Mouse (Mus musculus) embryo, embryonic 10 days (tissue): ENCODE measurements around the gene Hdac1.

Experiments used
- DNase-seq: peaks from one replicate; pipeline ENCODE4 v3.0.0-alpha.2; 2015; ENCODE audit warnings: low spot score

Gene Hdac1

DNA sequence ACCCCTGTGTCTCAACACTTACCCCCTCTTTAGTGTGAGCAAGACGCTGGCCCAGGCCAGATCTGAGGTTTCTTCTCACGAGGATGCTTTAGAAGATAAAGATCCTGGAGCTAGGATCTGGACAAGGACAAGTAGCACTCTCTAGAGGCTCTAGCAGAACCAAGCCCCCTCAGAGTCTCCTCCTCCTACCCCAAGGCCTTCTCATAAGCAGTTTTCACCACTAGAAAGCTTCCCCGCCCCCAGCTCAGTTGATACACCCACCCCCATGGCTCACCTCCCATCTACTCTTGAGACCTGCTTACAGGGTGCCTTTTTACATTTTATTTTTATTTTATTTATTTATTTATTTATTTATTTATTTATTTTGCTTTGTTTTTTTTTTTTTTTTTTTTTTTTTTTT lies 32.9 kb downstream of the Hdac1 start:
- no peak for DNase-seq

DNA sequence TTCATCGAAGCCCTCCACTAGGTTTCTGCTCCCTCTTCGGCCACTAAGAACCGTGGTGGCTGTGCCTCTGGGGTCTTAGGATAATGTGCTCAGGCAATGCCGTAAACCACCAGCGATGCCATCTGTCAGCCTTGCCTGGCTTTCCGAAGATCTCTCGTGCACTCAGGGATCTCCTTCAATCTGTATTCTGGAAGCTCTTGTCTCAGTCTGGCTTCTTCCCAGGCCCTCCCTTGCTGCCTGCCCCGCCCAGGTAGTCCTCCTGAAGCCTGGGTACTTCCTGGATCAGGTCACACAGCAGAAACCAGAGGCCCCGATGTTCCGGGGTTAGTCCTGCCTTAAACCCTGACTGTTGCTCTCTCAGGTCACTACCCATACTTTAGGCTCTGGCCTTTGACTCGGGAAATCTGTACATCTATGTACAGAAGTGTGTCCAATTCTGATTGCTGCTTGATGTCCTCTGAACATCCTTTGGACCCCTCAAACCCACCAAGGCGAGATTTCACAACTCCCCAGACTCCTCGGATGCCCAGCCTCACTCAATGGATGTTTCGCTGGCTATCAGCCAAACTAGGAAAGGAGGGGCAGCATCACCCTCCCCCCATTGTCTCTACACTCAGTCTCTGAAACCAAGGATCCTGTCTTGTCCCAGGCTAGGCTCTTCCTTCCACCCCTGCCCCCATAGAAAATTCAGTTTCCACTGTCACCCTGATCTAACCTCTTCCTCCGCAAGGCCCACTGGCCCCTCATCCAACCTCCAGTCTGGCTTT lies 33.5 kb downstream of the Hdac1 start:
- DNase-seq: no peak

DNA sequence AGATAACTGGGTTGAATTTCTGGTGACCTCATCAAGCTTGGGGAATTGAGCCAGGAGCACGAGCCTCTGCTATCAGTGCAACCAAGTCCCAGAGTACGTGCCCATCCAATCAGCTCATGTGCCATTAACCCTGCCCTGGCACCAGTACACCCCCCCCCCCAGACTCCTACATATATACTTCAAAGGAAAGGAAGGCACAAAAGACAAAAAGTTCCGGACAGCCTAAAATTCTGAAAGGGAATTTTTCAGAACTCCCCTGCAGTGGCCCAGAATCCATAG lies 34.3 kb downstream of the Hdac1 start:
- no peak for DNase-seq

DNA sequence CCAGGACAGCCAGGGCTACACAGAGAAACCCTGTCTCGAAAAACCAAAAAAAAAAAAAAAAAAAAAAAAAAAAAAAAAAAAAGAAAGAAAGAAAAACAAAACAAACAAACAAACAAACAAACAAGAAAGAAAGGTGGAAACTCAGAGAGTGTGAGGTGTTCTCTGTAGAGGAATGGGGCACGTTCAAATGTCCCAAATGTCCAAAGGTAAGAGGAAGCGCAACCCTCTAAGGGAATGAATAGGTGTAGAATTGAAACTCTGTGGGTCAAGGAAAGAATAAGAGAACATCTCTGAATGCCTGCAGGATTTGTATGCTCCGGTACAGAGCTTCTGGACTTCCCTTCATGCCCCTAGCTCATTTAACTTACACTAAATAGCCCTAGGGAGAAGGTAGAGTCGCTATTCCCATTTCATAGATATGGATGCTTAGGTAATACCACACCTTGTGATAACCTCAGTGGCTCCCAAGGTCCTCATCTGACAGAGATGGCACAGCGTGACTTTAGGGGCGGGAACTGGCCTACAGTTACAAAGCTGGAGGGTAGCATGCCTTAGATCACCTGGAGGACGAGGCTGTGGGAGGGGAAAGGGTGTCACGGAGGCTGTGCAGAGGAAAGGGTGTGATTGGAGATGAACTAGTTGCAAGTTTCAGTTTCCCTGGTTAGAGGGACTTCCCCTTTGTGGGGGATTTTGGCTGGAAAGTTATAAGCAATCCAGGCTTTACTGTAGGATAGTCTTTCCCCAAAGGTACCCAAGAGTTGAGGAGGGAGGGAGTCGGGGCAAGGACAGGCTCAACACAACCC lies 34.9 kb downstream of the Hdac1 start:
- no peak for DNase-seq

DNA sequence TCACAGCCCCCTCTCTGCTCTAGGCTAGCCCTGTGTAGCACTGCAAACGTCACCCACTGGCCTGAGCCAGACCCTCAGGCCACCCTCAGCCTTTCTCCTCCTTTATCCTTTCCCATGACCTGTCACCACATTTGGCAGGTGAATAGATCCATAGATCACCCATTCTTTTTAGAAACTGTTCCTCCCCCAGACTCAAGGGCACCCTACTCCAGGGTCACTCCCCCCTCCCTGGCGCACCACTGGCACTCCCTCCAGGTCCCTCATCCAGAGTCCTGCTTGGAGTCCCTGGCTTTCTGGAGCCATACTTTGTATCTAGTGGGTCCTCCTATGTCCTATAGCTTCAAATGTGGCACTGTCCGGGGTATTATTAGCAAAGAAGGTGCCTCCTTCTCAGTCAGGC lies 37.0 kb downstream of the Hdac1 start:
- DNase-seq: no peak

DNA sequence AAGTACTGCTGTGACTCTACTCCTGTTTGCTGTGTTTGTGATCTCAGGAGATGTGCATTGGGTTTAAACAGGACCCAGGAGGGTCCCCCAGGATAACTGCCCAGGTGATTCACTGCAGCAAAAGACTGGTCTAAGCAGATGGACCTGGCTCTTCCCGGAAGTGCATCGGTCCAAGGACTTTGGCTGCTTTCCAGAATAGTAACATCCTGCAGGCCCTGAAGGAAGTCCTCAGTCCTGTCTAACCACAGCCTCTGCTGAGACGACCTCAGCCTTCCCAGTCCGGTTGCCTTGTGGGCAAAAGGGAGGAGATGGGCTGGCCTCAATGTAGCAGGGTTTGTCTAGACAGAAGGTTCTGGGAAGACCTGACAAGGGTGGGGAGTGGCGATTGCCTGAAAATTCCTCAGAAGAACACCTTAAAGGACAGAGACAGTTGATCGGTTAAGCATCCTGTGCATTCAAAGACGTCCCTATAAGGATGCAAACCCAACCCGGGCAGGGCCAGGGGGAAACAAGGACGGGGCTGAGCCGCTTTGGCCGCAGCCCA lies 39.5 kb downstream of the Hdac1 start:
- DNase-seq: no peak

DNA sequence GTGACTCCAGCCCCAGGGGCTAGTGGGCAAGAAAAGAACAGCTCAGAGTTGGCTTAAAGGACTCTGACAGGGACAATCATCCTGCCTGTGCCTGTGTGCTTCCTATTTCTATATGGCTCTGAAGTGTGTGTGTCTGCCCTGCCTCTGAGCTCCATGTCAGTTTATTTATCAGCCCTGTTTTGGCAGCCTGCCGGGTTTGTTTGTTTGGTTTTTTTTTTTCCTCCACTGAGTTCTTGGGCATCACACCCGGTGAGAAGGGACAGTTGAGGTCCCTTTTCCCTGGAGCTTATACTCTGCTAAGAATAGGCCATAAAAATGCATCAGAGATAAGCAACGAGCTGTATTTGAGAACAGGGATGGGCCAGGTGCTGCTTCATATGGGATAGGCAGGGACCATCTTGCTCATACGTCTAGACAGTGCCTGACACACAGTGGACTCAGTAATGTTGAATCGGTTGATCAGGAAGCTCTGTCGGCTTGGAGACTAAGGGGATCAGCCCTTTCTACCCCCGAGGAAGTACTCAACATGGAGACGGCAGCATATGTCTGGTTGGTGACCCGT lies 40.1 kb downstream of the Hdac1 start:
- DNase-seq: no peak

DNA sequence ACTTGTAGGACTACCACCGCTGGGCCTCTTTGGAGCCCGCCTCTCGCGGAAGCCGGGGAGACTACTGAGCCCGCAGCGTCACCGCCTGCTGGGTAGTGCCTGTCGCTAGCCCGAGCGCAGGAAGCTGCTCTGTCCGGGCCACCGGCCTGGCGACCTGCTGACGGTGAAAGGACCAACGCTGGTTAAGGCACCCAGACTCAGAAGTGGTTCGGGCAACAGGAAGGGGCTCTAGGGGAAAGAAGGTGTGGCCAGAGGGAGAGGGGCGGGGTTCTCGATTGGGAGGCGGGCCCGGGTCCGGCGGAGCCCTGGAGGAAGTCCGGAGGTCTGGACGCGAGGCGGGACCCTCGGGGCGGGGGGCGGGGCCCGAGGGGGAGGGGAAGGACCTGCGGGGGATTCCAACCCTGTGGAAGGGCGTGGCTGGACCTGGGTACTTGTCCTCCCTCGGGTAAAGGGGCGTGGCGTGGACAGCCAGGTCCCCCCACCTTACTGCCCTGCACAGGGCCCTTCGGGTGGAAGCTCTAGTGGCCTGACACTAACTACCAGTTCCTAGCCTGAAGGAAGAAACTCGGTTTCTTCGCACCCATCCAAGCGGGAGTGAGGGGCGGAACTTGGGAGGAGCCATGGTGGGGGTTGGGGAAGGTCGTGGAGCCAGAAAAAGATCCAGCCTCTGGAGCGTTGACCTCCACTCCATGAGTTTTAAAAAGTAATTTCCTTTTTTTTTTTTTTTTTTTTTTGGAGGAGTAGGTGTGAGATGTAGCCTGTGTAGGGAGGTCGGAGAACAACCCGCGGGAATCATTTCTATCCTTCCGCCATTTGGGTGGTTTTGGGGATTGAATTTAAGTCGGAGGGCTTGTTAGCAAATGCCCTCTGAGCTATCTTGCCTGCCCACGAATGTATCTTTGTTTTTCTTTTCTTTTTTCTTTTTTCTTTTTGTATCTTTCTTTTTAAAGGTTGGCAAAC lies 41.6 kb downstream of the Hdac1 start:
- DNase-seq: peak; percentile 89

DNA sequence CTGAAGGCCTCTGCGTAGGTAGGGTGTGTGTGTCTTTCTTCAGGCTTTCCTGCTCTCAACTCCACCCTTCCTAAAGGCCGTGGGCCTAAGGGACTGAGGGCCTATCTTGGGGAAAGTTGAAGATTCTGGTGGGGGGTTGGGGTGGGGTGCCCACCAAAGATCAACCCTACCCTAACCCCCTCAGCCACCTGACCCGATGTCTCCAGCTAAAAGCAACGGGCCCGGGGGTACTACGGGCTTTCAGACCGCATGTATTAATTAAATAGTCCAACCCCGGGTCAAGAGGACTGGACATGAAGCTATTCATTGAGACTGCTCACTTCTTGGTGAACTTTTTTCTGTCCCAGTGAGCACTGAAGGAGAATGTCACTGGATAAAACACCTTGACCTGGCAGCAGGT lies 42.5 kb downstream of the Hdac1 start:
- no peak for DNase-seq

DNA sequence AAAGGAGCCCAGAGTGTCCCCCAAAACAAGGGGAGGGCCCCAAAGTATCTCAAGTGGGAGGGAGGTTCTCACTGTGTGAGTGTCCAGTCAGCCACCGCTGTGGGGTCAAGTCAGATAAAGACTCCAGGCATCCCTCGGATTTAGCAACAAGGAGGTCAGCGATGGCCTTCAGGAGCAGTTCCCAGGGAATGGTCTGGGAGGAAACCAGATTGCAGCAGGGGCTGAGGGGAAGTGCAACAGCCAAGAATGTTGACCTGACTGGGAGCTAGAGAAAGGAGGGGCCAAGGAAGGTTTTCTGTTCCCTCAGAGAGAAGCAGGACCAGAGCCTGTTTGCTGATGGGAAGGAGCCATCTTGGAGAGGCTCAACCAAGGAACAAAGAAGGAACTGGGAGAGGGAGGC lies 43.6 kb downstream of the Hdac1 start:
- DNase-seq: no peak

DNA sequence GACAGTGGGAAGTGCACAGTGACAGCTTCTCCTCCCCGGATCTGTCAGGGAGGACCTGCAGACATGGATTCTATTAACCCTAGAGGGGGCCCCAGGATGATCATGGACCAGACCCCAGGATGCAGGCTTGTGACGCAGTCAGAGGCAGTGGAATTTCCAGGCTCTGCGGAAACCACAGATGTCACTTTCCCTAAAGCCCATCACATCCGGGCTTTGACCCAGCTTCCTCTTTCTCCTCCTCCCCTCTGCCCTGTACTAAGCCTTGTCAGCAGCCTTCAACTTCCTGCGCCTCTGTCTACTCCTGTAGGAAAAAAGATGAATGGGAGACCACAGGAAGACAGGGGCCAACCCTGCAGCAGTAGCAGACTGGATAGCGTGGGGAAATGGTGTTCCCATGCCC lies 45.9 kb downstream of the Hdac1 start:
- peak; percentile 25 for DNase-seq

DNA sequence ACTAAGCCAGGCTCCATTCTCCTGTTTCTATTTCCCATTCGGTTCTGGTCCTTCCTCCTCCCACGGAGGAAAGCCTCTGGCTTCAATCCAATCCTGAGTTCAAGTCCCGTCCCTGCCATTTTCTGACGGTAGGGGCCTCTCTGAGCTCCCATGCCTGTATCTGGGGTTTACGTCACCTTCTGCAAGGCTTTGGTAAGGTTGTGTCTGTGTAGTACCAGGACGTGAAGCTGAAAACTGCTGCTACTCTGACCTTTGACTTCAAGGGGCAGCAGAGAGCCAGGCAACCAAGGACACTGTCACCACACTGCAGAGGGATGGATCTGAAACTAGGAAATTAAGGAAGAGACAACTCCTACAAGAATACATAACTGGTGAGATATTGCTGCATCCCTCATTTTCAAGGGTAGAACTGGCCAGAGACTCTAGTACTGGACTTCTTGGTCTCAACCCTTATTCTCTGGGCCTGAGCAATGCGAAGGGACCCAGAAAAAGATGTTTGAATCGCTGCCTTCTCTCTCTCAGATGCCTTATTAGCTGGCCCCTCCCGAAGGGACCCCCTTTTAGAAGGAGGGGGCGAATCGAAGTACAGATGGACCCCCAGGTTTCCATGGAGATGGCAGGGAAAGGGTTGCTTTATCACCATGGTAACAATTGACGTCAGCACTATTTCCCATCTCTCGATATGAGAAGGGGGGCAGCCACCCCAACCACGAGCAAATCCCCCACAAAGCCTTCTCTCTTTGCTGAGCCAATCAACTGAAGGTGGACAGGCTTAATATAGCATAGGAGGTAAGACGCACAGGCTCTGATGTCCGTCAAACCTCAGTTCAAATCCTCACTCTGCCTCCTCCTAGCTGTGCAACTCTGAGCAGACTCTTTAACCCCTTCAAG lies 46.6 kb downstream of the Hdac1 start:
- DNase-seq: peak; percentile 68

DNA sequence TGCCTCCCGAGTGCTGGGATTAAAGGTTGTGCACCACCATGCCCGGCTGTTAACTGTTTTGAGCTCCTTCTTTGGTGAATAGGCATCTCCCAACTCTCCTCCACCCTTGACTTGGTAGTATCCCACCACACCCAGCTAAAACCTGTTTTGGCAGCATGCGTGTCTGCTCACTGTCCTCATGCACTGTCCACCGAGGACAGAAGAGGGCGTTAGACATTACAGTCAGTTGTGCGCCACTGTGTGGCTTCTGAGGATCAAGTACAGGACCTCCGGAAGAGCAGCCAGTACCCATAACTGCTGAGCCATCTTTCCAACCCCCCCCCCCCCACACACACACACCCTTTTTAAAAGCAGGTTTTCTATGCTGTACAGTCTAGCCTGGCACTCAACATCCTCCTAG lies 47.8 kb downstream of the Hdac1 start:
- DNase-seq: no peak

DNA sequence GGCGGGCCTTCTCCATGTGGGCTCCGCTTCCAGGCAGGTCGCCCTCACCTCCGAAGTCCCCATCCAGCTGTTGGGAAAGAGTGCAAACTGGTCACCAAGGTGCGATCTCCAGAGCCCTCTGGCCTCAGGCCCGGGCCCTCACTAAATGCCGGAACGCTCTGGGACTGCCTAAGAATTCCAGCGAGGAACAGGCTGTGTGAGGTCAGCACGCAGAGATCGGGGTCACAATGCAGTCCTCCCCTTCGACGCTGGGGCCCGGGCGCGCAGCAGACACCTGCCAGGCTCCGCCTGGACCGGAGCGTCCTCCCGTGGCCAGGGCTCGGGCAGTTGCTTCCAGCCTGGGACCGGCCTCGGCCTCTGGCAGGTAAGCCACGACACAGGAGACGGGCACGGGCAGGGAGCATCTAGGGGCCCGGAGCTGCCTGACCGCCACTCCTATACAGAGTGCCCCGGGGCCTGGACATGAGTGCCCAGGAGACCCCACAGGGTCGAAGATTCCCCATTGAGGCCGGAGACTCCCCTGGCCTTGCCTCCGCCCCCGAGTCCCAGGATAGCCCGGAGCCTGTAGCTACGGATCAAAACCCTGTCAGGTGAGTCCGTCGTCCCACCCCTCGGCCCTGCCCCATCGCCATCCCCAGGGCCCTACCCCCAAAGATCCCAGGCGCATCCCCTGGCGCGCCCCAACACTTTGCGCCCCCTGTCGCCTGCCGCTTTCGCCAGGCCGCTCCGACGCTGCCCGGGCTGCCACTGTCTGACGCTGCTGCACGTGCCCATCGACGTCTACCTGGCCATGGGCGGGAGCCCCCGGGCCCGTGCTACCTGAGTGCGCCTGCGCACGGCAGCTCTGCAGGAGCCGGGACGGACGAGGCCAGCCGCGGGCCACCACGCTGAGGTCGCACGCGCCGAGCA lies 51.3 kb downstream of the Hdac1 start, which contains the start of the genes Tssk3 and Fam229a:
Tssk3 (minus strand) TSS at position 51 of the 909 bp plus-strand sequence.
Fam229a (plus strand) TSS at position 219 of the 909 bp plus-strand sequence.
- peak; percentile 65 for DNase-seq

DNA sequence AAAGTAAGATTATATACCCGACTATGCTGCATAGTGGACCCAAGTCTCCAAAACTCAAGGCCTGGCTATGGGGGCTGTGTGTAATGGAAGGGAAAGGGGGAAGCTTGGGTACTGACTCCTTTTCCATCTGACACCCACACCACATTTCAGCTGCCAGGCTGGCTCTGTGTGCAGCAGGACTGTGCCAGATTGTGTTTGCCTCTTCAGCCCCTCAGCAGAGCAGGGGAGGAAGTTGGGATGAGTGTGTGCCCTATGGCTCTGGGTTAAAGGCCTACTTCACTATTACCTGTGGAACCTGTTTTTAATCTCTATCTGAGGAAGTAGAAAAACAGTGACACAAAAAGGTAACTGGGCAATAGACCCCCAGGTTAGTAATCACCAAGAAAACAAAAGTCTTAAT lies 61.4 kb downstream of the Hdac1 start:
- DNase-seq: no peak

DNA sequence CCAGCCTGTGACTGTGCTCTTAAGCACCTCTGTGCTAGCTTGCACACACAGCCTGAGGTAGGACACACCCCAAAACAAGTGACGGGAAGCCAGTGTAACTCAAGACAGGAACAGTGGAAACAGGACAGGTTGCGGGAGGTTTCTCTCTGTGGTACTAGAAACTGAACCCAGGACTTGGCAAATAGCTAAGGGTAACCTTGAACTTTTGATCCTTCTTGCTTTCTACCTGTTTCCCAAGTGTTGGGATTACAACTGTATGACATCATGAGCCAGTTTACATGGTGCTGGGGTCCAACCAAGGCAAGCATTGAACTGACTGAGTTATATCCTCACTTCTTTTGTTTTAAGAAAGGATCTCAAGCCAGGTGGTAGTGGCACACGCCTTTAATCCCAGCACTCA lies 62.6 kb downstream of the Hdac1 start:
- no peak for DNase-seq

DNA sequence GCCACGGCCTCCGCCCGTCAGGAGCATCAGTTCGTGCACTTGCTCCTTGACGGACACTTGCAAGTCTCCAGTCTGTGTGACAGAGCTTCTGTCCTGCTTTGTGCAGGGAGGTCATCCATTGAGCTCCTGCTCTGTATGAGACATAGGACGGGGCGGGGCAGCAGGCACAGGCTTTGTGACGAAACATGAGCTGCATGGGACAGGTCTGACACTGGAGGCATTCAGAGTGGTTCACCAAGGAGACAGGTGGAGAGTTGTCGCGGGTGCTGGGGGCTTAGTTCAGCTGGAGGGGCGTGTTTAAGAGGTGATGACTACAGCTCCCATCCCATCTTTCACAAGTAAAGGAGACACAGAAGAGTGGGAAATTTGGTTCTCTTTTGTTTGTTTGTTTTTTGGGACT lies 66.5 kb downstream of the Hdac1 start:
- DNase-seq: no peak
